Mouse (Mus musculus): ENCODE data around the gene Plscr3. TPM values are rescaled to one million over a fixed set of nuclear protein-coding genes. Genes with fewer than 3 reads are reported as not detected.

Plscr3 gene
- 145 and 168 TPM in 2 replicates for polyA plus RNA-seq (2012; rRNA removed)

DNA sequence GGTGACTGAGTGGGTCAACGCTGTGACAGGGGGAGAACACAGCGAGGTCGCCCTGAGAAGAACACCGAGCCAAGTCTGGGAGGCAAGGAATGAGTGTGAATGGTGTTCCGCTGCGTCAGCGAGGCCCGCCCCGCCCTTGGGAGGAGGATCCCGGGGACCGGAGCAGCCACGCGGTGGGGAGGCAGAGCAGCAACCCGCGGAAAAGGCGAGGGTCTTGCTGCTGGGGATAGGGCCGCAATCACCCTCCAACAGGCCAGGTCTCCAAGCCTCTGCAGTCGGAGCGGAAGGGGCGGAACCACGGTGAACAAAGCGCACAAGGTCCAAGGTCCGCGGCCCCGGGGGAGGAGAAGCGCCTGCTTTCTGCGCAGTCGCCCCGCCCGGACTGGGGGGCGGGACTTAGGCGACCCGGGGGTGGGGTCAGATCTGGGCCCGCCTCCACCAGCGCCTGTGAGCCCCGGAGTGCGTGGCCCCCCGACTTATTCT is at the start of gene Plscr3:
Plscr3 (plus strand) TSS at position 179 of the 483 bp plus-strand sequence.

DNA sequence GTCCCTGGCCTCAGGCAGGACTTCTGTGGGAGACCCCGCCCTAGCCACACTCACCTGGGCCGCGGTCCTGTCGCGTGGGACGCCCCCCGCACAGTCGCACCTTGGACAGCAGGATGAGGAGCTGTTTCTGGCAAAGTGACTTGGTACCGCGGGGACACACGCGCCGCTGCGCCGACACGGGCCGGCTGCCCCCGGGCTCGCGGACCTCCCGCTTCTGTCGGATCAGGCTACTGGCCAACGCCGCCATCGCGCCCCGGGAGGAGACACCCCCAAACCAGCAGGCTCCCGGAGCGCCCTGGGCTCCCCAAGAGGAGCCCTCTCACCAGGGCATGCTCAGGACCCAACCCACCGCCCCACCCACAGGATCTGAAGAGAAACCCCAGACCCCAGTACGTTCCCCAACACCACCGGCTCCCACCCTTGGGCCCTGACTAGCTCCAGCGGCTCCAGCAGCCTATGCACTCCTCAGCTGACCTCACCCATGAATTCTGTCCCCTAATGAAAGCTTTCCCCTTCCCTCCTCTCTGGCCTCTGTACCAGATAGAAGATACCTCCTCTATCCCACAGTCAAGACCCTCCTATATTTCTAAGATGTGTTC is 44.7 kb upstream of the Plscr3 start, which contains the start of gene Fgf11:
Fgf11 (minus strand) TSS at position 479 of the 599 bp plus-strand sequence.

DNA sequence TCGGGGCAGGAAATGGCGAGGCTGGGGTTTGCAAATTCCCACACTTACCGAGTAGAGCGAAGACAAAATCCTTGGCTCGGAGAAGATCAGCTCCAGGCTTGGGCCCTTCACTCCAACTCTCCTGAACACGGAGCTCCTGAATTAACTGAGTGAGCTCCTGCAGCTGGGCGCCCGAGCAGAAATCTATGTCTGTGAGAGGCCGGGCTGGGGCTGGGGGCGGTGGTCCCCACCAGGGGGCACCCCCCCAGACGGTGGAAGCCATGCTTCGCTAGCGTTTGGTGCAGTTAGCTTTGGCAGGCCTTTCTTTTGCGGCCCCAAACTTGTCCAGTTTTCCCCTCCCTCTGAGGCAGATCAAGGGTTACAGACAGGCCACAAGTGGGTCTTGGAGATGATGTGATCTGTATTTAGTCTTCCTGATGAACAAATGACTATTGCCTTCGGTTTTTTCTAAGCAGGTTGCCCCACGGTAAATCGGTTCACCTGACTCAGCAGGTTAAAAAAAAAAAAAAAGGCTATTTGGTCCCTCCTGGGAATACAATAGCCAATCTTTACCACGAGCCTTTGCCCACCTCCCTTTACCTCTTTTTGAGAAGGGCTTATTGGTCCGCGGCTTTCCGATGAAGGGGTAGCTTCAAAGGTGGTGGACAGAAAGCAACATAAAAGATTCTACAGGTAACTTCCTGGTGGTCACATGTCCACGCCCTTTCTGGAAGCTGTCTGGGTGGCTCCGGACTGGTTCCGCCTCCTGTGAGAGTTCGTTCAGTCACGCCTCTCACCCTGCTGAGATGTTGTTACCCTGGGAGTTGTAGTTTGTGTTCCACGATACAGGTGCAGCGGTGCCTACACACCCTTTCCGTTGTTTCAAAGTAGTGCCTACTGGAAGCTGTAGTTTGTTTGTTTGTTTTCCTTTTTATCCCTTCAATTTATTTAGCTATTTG is 40.9 kb upstream of the Plscr3 start, which contains the start of gene Tmem102:
Tmem102 (minus strand) TSS at position 653 of the 938 bp plus-strand sequence.

DNA sequence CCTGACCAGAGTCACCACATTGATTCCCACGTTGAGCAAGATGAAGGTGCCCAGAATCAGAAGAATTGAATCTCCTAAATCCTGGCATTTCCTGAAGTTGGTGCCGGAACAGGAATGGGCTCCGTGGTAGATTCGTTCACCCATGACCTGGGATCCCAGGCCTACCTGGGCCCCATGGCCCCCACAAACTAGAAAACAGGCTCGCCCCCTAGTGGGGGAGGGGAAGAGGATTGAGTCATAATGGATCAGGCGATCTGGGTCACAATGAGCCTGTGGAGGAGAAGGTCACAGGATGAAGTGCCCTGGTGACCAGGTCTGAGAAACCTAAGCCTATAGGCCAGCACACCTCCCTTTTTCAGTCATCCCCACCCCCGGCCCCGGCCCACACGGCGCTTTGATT is 31.0 kb upstream of the Plscr3 start, which contains the start of gene Gm39566:
Gm39566 (minus strand) TSS at position 144 of the 400 bp plus-strand sequence.

DNA sequence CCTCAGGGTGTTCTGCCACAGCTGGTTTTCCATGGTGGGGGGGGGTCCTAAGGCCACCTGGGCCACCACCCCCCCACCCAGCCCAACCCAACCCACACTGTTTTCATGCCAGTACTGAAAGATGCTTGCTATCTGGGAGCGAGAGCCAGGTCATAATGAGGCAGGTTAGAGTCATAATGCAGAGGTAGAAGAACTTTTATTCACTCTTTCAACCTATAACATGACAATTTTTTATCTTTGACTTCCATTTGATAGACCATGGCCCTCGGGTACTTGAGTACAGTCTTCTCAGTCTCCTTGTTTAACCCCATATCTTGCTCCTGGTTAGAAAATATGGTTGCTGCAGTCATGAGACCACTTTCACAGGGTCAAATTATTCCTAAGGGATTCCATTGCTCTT is 27.8 kb upstream of the Plscr3 start, which contains the start of gene Spem2:
Spem2 (minus strand) TSS at position 101 of the 400 bp plus-strand sequence.

DNA sequence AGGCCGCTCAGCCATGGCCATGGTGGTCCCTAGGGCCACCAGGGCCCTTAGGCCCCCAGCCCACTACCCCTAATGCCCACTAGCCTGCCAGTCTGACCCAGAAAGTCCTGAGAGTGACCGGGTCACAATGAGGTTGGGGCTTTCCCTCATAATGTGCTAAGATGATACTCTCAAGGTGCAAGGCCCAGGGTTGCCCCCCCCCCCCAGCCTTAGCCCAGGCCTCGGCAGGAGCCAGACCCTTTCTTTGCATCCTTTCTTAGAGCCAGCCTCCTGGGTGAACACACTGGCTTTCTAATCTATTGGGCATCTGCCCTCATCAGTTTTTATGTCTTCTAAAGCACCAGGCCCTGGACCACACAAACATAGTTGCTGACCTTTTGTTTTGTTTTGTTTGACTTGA is 24.1 kb upstream of the Plscr3 start, which contains the start of gene Spem1:
Spem1 (minus strand) TSS at position 101 of the 400 bp plus-strand sequence.

DNA sequence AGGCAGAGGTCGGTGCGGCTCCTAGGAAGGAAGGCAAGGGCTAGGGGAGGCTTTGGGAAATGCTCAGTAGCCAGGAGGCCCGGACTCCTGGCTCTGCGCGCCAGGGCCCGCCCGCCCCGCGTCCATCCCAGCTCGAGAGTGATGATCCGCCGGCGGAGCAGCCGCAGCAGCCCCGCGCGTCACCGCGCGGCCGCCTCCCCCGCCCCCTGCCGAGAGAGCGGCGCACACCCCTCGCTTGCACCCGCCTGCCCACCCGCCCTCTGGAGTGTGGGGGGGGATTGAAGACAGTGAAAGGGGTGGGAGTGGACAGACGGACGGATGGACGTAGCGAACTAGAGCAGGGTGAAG is 8.6 kb upstream of the Plscr3 start, which contains the start of gene Nlgn2:
Nlgn2 (minus strand) TSS at position 181 of the 348 bp plus-strand sequence.

DNA sequence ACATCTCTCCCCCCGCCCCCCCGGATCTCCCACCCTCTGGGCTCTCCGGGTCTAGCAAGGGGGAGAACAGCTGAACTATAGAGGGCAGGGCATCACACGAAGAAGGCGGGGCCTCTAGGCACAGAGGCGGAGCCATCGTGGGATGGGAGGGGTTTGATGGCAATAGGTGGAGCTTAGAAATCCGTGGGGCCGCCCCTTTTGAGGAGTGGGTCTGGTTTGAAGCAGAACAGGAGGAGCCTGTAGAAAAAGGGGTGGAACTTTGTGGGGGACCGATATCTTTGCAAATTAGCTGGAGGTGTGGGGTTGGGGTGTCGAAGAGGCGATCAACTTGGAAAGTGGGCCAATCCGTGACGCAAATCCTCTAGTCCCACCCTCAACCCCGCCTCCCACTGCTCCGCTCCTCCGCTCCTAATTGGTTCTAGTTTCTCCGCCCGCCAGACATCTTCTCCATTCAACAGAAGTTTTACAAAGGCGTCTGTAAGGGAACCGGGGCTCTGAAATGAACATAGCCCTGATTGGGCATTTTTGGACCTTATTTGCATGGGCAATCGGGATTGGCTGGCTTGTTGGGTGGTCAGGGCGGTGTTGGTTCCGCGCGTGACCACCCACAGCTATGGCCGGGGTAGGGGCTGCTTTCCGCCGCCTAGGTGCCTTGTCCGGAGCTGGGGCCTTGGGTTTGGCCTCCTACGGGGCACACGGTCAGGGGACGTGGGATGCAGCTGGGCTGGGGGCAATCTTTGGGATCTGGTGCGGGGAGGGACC is 8.0 kb upstream of the Plscr3 start, which contains the start of gene Tmem256:
Tmem256 (plus strand) TSS at position 563 of the 762 bp plus-strand sequence.

DNA sequence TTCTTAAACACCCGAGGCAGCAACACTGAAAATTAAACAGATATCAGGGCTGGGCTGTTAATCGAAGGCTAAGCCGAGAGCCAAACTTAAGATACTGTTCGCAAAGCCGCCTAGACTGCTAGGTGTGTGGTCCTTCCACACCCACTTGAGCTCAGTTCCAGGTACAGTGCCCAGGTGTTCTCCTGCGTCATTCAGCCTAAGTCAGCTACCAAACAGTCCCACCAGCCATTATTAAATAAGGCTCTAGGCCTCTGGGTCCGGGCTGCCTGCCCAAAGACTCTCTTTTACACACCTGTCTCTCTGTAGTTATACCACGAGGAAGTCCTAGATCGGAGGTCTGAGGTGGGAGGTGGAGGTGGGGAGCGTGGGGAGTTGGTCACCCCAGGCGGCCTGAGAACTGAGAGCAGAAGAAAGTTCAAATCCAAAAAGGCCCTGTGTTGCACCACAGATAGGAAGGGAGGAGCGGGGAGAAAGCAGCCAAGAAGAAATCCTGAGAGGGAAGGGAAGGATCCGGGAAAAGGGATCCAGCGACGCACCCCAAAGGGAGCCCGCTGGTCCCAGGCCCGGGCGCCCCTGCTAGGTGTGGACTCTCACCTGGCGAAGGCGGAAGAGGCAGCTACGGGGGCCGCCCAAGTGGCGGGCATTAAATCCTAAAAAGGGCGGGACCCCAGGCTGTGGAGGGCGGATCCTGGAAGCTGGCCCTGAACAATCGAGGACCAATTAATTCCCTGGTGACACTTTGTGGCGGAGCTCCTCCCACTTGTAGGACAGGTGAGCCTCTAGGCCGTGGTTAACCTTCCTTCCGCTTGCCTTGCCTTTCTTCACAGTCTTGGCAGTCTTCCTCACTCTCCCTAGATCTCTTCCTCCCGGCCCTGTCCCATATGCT is 12.2 kb downstream of the Plscr3 start, which contains the start of gene Tnk1:
Tnk1 (minus strand) TSS at position 618 of the 886 bp plus-strand sequence.

DNA sequence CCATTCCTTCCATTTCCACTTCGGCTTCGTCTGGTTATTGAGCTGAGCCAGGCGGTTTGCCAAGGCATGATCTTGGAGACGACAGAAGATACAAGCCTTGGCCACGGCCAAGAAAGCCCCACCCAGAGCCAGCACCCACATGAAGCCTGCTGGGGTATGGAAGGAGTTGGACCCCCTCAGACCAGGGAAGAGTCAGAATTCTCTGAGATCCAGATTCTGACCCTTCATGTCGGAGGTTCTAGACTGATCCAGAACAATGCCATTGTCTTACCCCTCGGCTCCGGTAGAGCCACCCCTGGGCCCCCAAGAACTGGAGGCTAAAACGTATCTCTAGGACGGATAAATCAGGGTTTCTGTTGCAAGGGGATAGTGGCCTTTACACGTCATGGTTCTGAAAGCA is 31.7 kb downstream of the Plscr3 start, which contains the start of gene Tmem95:
Tmem95 (minus strand) TSS at position 141 of the 400 bp plus-strand sequence.

DNA sequence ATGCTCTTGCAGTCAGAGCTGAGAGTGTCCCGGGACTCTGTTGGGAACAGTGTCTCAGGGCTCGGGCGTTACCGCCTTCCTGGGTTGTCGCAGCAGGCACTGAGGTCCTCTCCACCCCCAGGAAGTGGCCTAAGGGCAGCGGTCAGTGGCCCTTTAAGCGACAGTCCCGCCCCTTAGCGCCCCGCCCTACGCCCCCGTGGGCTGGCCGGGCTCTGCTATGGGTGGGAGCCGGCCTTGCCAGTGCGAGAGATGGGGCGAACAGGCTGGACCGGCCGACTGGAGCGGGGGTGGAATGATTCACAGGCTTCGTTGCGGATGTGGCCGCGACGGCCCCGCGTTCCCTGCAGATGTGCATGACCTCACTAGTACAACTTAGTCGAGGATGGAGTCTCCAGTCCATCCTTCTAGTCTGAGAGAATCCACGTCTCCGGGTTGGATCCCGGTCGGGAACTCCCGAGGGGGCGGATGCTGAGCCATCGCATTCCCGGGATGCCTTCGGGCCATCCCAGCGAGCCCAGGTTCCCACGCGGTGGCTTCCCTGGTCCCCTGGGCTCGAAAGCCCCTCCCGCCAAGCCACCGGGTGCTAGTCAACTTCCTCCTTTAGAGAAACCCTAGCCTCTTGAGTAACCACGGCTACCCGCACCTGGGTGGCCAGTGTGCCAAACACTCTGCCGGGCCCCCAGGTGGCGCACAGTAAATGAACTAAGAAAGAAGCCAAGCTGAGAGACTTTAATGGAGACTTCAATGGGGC is 34.9 kb downstream of the Plscr3 start, which contains the start of gene Kctd11:
Kctd11 (minus strand) TSS at position 554 of the 751 bp plus-strand sequence.

DNA sequence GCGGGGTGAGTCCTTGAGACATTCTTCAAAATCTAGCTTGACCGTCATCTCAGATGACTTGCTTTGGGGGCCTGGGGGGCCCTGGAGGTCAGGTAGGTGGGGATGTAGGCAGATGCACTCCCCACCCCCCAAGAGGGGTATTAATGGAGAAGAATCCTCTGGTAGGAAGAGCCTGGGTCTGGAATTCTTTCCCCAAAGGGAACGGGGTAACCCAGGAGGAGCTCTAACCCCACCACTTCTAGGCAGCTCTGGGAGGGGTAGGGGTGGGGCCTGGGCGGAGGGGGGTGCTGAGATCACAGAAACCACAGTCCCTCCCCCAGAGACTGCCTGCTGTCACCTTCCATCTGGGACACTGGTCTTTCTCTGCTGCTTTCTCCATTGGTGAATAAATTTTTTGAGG is 49.1 kb downstream of the Plscr3 start, which contains the start of gene Acap1:
Acap1 (minus strand) TSS at position 249 of the 400 bp plus-strand sequence.

DNA sequence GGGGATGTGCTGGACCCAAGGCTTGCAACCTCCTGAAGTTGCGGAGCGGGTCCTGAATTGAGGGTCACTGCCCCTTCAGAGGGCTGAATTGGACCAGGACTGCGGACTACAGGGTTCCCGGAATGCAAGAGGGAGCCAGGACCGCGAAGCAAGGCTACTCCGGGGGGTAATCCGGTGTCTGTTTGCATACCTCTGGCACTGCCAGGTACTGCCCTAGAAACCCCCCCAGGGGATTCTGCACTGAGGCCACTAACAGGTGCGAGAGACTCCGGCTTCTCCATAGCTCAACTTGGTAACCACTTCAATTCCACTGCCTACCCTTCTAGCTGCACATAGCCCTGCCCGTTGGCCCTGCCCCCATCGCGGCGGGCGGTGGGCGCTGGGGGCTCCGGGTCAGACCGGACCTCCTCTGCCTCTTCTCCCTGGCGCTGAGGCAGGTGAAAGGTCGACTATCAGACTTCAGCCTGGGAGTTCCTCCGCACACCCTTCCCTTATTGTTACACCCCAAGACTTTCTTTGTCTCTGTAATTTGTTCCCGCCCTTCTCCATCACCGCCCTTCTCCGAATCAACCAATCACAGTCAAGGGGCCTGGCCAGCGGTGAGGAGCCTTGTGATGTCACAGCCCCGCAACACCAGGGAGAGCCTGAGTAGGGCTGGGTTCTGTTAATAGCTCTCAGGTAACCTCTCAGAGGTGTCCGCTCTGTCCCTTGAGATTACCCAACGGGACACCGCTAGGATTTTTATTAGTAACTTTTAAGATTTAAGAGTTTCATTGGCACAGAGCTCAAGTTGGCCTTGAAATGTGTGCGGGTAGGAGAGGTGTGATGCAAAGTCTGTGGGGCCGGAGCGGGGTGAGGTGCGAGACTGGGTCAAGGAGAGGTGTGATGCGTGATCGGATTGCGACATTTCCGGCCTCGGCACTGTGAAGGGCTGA is 54.6 kb downstream of the Plscr3 start, which contains the start of the genes 2810408A11Rik and Neurl4:
2810408A11Rik (minus strand) TSS at position 517 of the 935 bp plus-strand sequence.
Neurl4 (plus strand) TSS at position 602 of the 935 bp plus-strand sequence.

Other genes with a start within 250 kb of the Plscr3 start
- 119 and 137 TPM in 2 replicates for gene Atp1b2, start 240.4 kb upstream of the Plscr3 start, polyA plus RNA-seq (2012; rRNA removed)
- gene Shbg, start 228.5 kb upstream of the Plscr3 start, polyA plus RNA-seq (2012; rRNA removed): 5.6 and 7.1 TPM in 2 replicates
- 4.8 and 5.1 TPM in 2 replicates for gene Sat2, start 224.4 kb upstream of the Plscr3 start, polyA plus RNA-seq (2012; rRNA removed)
- gene Fxr2, start 213.4 kb upstream of the Plscr3 start, polyA plus RNA-seq (2012; rRNA removed): 68.6 and 73.0 TPM in 2 replicates
- gene Sox15, start 191.1 kb upstream of the Plscr3 start, polyA plus RNA-seq (2012; rRNA removed): 1.7 and 2.1 TPM in 2 replicates
- gene Mpdu1, start 183.7 kb upstream of the Plscr3 start, polyA plus RNA-seq (2012; rRNA removed): 95.9 and 115 TPM in 2 replicates
- gene Cd68, start 180.2 kb upstream of the Plscr3 start, polyA plus RNA-seq (2012; rRNA removed): 38.2 and 52.8 TPM in 2 replicates
- 252 and 395 TPM in 2 replicates for gene Eif4a1, start 174.0 kb upstream of the Plscr3 start, polyA plus RNA-seq (2012; rRNA removed)
- 57.7 and 67.2 TPM in 2 replicates for gene Senp3, start 164.3 kb upstream of the Plscr3 start, polyA plus RNA-seq (2012; rRNA removed)
- 5.2 and 8.0 TPM in 2 replicates for gene Tnfsf13, start 160.6 kb upstream of the Plscr3 start, polyA plus RNA-seq (2012; rRNA removed)
- 59.3 and 71.8 TPM in 2 replicates for gene Tnfsf12, start 150.5 kb upstream of the Plscr3 start, polyA plus RNA-seq (2012; rRNA removed)
- 12.8 and 20.4 TPM in 2 replicates for gene Tnfsfm13, start 150.3 kb upstream of the Plscr3 start, polyA plus RNA-seq (2012; rRNA removed)
- 17.8 and 29.7 TPM in 2 replicates for gene Polr2a, start 87.7 kb upstream of the Plscr3 start, polyA plus RNA-seq (2012; rRNA removed)
- gene Slc35g3, start 84.4 kb upstream of the Plscr3 start, polyA plus RNA-seq (2012; rRNA removed): 1.3 and 1.5 TPM in 2 replicates
- 48.6 and 69.0 TPM in 2 replicates for gene Zbtb4, start 80.5 kb upstream of the Plscr3 start, polyA plus RNA-seq (2012; rRNA removed)
- 9.5 and 12.9 TPM in 2 replicates for gene Chrnb1, start 50.4 kb upstream of the Plscr3 start, polyA plus RNA-seq (2012; rRNA removed)
- 7.8 and 8.5 TPM in 2 replicates for gene Fgf11, start 44.5 kb upstream of the Plscr3 start, polyA plus RNA-seq (2012; rRNA removed)
- gene Tmem102, start 40.8 kb upstream of the Plscr3 start, polyA plus RNA-seq (2012; rRNA removed): 7.3 and 9.6 TPM in 2 replicates
- not detected in 2 replicates for gene Gm39566, start 31.1 kb upstream of the Plscr3 start, polyA plus RNA-seq (2012; rRNA removed)
- not detected in 2 replicates for gene Spem2, start 27.9 kb upstream of the Plscr3 start, polyA plus RNA-seq (2012; rRNA removed)
- gene Spem1, start 24.2 kb upstream of the Plscr3 start, polyA plus RNA-seq (2012; rRNA removed): 0.26 and 0.50 TPM in 2 replicates
- gene Nlgn2, start 8.6 kb upstream of the Plscr3 start, polyA plus RNA-seq (2012; rRNA removed): 79.8 and 101 TPM in 2 replicates
- 120 and 177 TPM in 2 replicates for gene Tmem256, start 7.9 kb upstream of the Plscr3 start, polyA plus RNA-seq (2012; rRNA removed)
- gene Tnk1, start 12.4 kb downstream of the Plscr3 start, polyA plus RNA-seq (2012; rRNA removed): 5.2 and 6.0 TPM in 2 replicates
- not detected in 2 replicates for gene Tmem95, start 31.6 kb downstream of the Plscr3 start, polyA plus RNA-seq (2012; rRNA removed)
- 9.6 and 10.4 TPM in 2 replicates for gene Kctd11, start 35.0 kb downstream of the Plscr3 start, polyA plus RNA-seq (2012; rRNA removed)
- 1.4 and 1.8 TPM in 2 replicates for gene Acap1, start 49.2 kb downstream of the Plscr3 start, polyA plus RNA-seq (2012; rRNA removed)
- gene 2810408A11Rik, start 54.6 kb downstream of the Plscr3 start, polyA plus RNA-seq (2012; rRNA removed): 1.5 TPM in 2 replicates
- gene Neurl4, start 54.7 kb downstream of the Plscr3 start, polyA plus RNA-seq (2012; rRNA removed): 67.0 and 76.7 TPM in 2 replicates
- 83.1 and 141 TPM in 2 replicates for gene Gps2, start 67.5 kb downstream of the Plscr3 start, polyA plus RNA-seq (2012; rRNA removed)
- gene Eif5a, start 75.6 kb downstream of the Plscr3 start, polyA plus RNA-seq (2012; rRNA removed): 359 and 447 TPM in 2 replicates
- 21.2 and 30.0 TPM in 2 replicates for gene Ybx2, start 89.4 kb downstream of the Plscr3 start, polyA plus RNA-seq (2012; rRNA removed)
- gene Slc2a4, start 101.8 kb downstream of the Plscr3 start, polyA plus RNA-seq (2012; rRNA removed): 51.0 and 53.2 TPM in 2 replicates
- 32.6 and 38.7 TPM in 2 replicates for gene Cldn7, start 118.4 kb downstream of the Plscr3 start, polyA plus RNA-seq (2012; rRNA removed)
- gene Ctdnep1, start 134.8 kb downstream of the Plscr3 start, polyA plus RNA-seq (2012; rRNA removed): 99.3 and 120 TPM in 2 replicates
- gene Elp5, start 136.1 kb downstream of the Plscr3 start, polyA plus RNA-seq (2012; rRNA removed): 60.0 and 74.1 TPM in 2 replicates
- 406 and 430 TPM in 2 replicates for gene Gabarap, start 144.8 kb downstream of the Plscr3 start, polyA plus RNA-seq (2012; rRNA removed)
- gene Phf23, start 149.4 kb downstream of the Plscr3 start, polyA plus RNA-seq (2012; rRNA removed): 18.6 and 19.8 TPM in 2 replicates
- 30.5 and 32.6 TPM in 2 replicates for gene Dvl2, start 154.2 kb downstream of the Plscr3 start, polyA plus RNA-seq (2012; rRNA removed)
- 70.9 and 79.8 TPM in 2 replicates for gene Acadvl, start 169.0 kb downstream of the Plscr3 start, polyA plus RNA-seq (2012; rRNA removed)
- gene Dlg4, start 170.6 kb downstream of the Plscr3 start, polyA plus RNA-seq (2012; rRNA removed): 35.0 and 35.2 TPM in 2 replicates
- gene Asgr1, start 207.7 kb downstream of the Plscr3 start, polyA plus RNA-seq (2012; rRNA removed): 4.9 and 5.0 TPM in 2 replicates
- gene Asgr2, start 246.3 kb downstream of the Plscr3 start, polyA plus RNA-seq (2012; rRNA removed): 2.4 and 2.6 TPM in 2 replicates

Data from ovary, adult 2 months (tissue).